Mouse (Mus musculus): ENCODE results near the gene Acsm2. TPM values are rescaled to one million over a fixed set of nuclear protein-coding genes. Genes with fewer than 3 reads are reported as not detected.
"Not testable (repeated sequence)": the region's sequence is repeated elsewhere in the genome, so short reads cannot be mapped to it uniquely, and the experiment has no call there.

The Acsm2 gene
- polyA plus RNA-seq, 1 experiment, result not detected

- no peak for TF ChIP-seq POLR2A (IDR thresholded peaks at IDR 0.05; ENCODE audit: borderline replicate concordance, insufficient read depth, low read length)
- H3K4me1 ChIP-seq (ENCODE audit: control insufficient read depth, insufficient read depth, low read length), result no peaks in the 10 kb centered on the region
- H3K4me3 ChIP-seq (replicated peaks; ENCODE audit: insufficient read depth, low read depth, low read length), result no peak overlapping the region
- no peak for DNase-seq
- no peaks in the 10 kb centered on the region for H3K27me3 ChIP-seq (ENCODE audit: control insufficient read depth, insufficient read depth, low read length)
- 77% methylated on average over 2 of the region's 2 CpGs for WGBS
- H3K27ac ChIP-seq (ENCODE audit: insufficient read depth, low read length), result no peak overlapping the region
Measured at GRCm38 (mm10) chr7:119534389-119534788, 19.8 kb upstream of the Acsm2 start.

GRCm38 (mm10) chr7:119542445-119542844 lies 11.7 kb upstream of the Acsm2 start:
- TF ChIP-seq CTCF (IDR thresholded peaks at IDR 0.05; ENCODE audit: borderline replicate concordance, insufficient read depth, low read depth, low read length) (no peak), POLR2A (IDR thresholded peaks at IDR 0.05; ENCODE audit: borderline replicate concordance, insufficient read depth, low read length) (no peak)
- no peak for DNase-seq
- H3K27ac ChIP-seq (ENCODE audit: insufficient read depth, low read length), result no peak overlapping the region
- no peaks in the 10 kb centered on the region for H3K27me3 ChIP-seq (ENCODE audit: control insufficient read depth, insufficient read depth, low read length)
- no peak overlapping the region for H3K4me3 ChIP-seq (replicated peaks; ENCODE audit: insufficient read depth, low read depth, low read length)
- no peaks in the 10 kb centered on the region for H3K4me1 ChIP-seq (ENCODE audit: control insufficient read depth, insufficient read depth, low read length)
- WGBS, result 74% methylated on average over 2 of the region's 2 CpGs

GRCm38 (mm10) chr7:119545572-119545971 lies 8.6 kb upstream of the Acsm2 start:
- Histone ChIP-seq H3K4me1 (ENCODE audit: control insufficient read depth, insufficient read depth, low read length) (no peaks in the 10 kb centered on the region), H3K27me3 (ENCODE audit: control insufficient read depth, insufficient read depth, low read length) (no peaks in the 10 kb centered on the region), H3K4me3 (replicated peaks; ENCODE audit: insufficient read depth, low read depth, low read length) (no peak overlapping the region), H3K27ac (ENCODE audit: insufficient read depth, low read length) (no peak overlapping the region)
- DNase-seq, result no peak
- TF ChIP-seq CTCF (IDR thresholded peaks at IDR 0.05; ENCODE audit: borderline replicate concordance, insufficient read depth, low read depth, low read length) (no peak), POLR2A (IDR thresholded peaks at IDR 0.05; ENCODE audit: borderline replicate concordance, insufficient read depth, low read length) (no peak)

GRCm38 (mm10) chr7:119550471-119551222 lies 3.5 kb upstream of the Acsm2 start:
- no peaks in the 10 kb centered on the region for H3K4me1 ChIP-seq (ENCODE audit: control insufficient read depth, insufficient read depth, low read length)
- no peak overlapping the region for H3K4me3 ChIP-seq (replicated peaks; ENCODE audit: insufficient read depth, low read depth, low read length)
- H3K27me3 ChIP-seq (ENCODE audit: control insufficient read depth, insufficient read depth, low read length), result no peaks in the 10 kb centered on the region
- no peak overlapping the region for H3K27ac ChIP-seq (ENCODE audit: insufficient read depth, low read length)
- no peak for TF ChIP-seq CTCF (IDR thresholded peaks at IDR 0.05; ENCODE audit: borderline replicate concordance, insufficient read depth, low read depth, low read length)
- no peak for TF ChIP-seq POLR2A (IDR thresholded peaks at IDR 0.05; ENCODE audit: borderline replicate concordance, insufficient read depth, low read length)
- 89% methylated on average over 3 of the region's 3 CpGs for WGBS
- DNase-seq, result no peak

- Histone ChIP-seq H3K27me3 (ENCODE audit: control insufficient read depth, insufficient read depth, low read length) (no peaks in the 10 kb centered on the region), H3K4me1 (ENCODE audit: control insufficient read depth, insufficient read depth, low read length) (no peaks in the 10 kb centered on the region)
- WGBS, result 69% methylated on average over 3 of the region's 3 CpGs
Measured at GRCm38 (mm10) chr7:119559789-119560451, 5.8 kb downstream of the Acsm2 start.

GRCm38 (mm10) chr7:119560452-119560835 lies 6.3 kb downstream of the Acsm2 start:
- 87% methylated on average over 3 of the region's 3 CpGs for WGBS
- TF ChIP-seq POLR2A (IDR thresholded peaks at IDR 0.05; ENCODE audit: borderline replicate concordance, insufficient read depth, low read length) (no peak), CTCF (IDR thresholded peaks at IDR 0.05; ENCODE audit: borderline replicate concordance, insufficient read depth, low read depth, low read length) (no peak)

More at GRCm38 (mm10) chr7:119559789-119560451, 5.8 kb downstream of the Acsm2 start:
- TF ChIP-seq CTCF (IDR thresholded peaks at IDR 0.05; ENCODE audit: borderline replicate concordance, insufficient read depth, low read depth, low read length), result no peak
- TF ChIP-seq POLR2A (IDR thresholded peaks at IDR 0.05; ENCODE audit: borderline replicate concordance, insufficient read depth, low read length), result no peak
- no peak for DNase-seq
- H3K27ac ChIP-seq (ENCODE audit: insufficient read depth, low read length), result no peak overlapping the region
- no peak overlapping the region for H3K4me3 ChIP-seq (replicated peaks; ENCODE audit: insufficient read depth, low read depth, low read length)

GRCm38 (mm10) chr7:119561441-119561840 lies 7.3 kb downstream of the Acsm2 start:
- 46% methylated on average over 4 of the region's 4 CpGs for WGBS
- Histone ChIP-seq H3K4me3 (replicated peaks; ENCODE audit: insufficient read depth, low read depth, low read length) (no peak overlapping the region), H3K4me1 (ENCODE audit: control insufficient read depth, insufficient read depth, low read length) (no peaks in the 10 kb centered on the region), H3K27me3 (ENCODE audit: control insufficient read depth, insufficient read depth, low read length) (no peaks in the 10 kb centered on the region), H3K27ac (ENCODE audit: insufficient read depth, low read length) (no peak overlapping the region)
- DNase-seq, result no peak
- no peak for TF ChIP-seq POLR2A (IDR thresholded peaks at IDR 0.05; ENCODE audit: borderline replicate concordance, insufficient read depth, low read length)
- TF ChIP-seq CTCF (IDR thresholded peaks at IDR 0.05; ENCODE audit: borderline replicate concordance, insufficient read depth, low read depth, low read length), result no peak

More at GRCm38 (mm10) chr7:119560452-119560835, 6.3 kb downstream of the Acsm2 start:
- Histone ChIP-seq H3K27ac (ENCODE audit: insufficient read depth, low read length) (no peak overlapping the region), H3K4me1 (ENCODE audit: control insufficient read depth, insufficient read depth, low read length) (no peaks in the 10 kb centered on the region), H3K27me3 (ENCODE audit: control insufficient read depth, insufficient read depth, low read length) (no peaks in the 10 kb centered on the region), H3K4me3 (replicated peaks; ENCODE audit: insufficient read depth, low read depth, low read length) (no peak overlapping the region)
- no peak for DNase-seq

GRCm38 (mm10) chr7:119562476-119562875 lies 8.3 kb downstream of the Acsm2 start:
- 84% methylated on average over 2 of the region's 2 CpGs for whole genome bisulfite sequencing
- H3K27ac ChIP-seq (ENCODE audit: insufficient read depth, low read length); H3K4me3 ChIP-seq (replicated peaks; ENCODE audit: insufficient read depth, low read depth, low read length); H3K4me1 ChIP-seq (ENCODE audit: control insufficient read depth, insufficient read depth, low read length); DNase-seq; H3K27me3 ChIP-seq (ENCODE audit: control insufficient read depth, insufficient read depth, low read length): not testable (repeated sequence)

All from cerebellum, adult 2 months (tissue).